Mouse (Mus musculus): ENCODE data around the gene Creb3.

- TF ChIP-seq CTCF (IDR thresholded peaks at IDR 0.05; ENCODE audit: extremely low read depth, insufficient read length, insufficient replicate concordance, low read depth, low read length) (no peak), POLR2A (IDR thresholded peaks at IDR 0.05; ENCODE audit: low read depth, low read length) (no peak)
These were observed 4.0 kb upstream of the Creb3 start for GRCm38 (mm10) chr4:43558028-43558630.
